Mouse (Mus musculus) urinary bladder, postnatal 0 days (tissue): ENCODE measurements around the gene Ccdc175. TPM values are rescaled to one million over a fixed set of nuclear protein-coding genes. Genes with fewer than 3 reads are reported as not detected.

ENCODE experiments used
- microRNA-seq: library from miRNA; unstranded; fragments of <30 nt; microRNA quantifications from one replicate; pipeline ENCODE4, GENCODE M21; 2016
- polyA plus RNA-seq: library from polyadenylated mRNA; unstranded; fragments of >200 nt; fragmentation: Nextera tagmentation; extraction: Ambion mirVana; gene quantifications from 2 replicates; pipeline ENCODE4 v1.2.1, GENCODE M21; 2015

The Ccdc175 gene
- polyA plus RNA-seq, result not detected in 2 replicates

DNA sequence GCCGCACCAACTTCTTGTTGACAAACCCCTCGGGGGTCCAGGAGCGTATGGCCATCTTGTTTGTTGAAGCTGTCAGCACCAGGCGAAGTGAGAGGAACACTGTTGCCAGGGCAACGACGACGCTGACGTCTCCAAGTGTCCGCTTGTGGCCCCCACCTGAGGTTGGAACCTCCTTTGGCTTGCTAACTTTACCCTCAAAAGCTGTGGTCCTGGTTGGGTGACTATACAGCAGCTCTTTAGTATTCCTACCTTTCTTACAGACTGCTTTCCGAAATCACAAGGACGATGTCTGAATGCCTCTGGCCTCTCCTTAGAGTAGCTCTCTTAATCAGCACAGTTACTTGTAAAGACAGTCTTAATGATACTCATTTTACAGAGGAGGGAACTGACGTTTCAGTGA is at the start of gene Ccdc175:
Gene Ccdc175 (minus strand): TSS at position 101 of the 400 bp plus-strand sequence.

DNA sequence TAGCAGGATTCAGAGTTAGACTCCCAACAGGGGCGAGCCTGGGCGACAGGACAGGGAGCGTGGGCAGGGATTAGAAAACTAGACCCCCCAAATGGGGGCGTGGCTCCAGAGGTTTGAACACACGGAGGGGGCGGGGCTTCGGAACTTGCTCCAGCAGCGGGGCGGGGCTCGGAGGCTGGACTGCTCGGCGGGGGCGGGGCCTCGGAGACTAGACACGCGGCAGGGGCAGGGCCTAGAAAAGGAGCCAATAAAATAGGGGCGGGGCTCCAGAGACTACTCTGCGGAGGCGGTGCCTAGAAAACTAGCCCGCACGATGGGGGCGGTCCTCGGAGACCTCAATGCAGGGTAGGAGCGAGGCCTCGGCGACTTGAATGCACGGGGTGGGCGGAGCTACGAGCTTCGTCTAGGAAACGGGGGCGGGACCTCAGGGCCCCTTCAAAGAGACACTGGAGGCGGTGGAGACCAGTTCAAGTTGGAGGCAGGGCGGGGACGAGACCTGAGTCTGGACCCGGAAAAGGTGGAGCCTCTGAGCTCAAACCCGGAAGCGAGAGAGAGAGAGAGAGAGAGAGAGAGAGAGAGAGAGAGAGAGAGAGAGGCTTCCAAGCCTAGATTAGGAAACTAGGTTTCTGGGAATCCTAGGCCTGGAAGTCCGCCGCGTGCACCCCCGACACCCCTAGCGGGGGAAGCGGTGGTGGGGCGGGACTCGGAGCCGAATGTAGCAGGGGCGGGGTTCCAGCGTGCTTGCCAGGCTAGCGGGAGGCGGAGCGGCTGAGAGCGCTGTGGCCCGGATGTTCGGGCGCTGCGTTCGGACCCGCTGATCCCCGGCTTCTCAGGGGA is 99.3 kb downstream of the Ccdc175 start, which contains the start of the genes L3hypdh and Jkamp:
Gene L3hypdh (minus strand): TSS at position 111 of the 837 bp plus-strand sequence.
Gene Jkamp (plus strand): TSS at position 261 of the 837 bp plus-strand sequence.

DNA sequence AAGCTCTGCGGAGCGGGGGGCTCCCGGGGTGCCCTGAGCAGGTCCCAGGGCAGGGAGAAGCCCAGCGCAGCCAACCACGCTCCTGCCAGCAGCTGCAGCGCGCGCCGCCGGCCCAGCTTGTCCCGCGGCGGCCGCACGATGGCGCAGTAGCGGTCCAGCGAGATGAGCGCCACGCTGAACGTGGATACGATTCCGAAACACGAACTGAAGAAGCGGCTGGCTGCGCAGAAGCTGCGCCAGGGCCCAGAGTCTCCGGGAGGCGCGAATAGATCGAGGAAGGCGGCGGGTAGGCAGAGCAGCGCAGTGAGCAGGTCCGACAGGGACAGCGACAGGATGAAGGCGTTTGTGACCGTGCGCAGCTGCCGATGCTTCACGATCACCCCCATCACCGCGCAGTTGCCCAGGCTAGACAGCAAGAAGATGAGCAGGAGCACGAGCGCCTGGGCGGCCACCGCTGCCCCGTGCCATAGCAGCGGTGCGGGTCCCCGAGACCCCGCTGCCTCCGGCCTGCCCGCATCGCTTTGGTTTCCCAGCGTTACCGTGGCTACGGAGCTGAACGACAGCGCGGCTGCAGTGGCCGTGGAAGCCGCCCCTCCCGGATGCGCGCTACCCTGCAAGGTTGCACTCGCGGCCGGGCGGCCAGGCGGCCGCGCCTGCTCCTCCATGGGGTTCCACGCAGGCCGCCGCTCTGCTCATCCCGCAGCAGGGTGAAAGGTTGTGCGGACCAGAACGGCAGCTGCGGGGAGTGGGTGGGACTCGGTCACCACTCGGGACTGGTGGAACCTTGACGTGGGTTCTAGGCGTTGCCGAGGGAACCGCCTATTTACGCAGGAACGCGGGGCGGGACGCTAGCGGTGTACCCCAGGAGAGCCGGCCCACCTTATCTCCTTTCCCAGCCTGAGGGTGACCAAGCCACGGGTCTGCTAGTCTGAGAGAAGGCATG is 114.2 kb downstream of the Ccdc175 start, which contains the start of gene Gpr135:
Gene Gpr135 (minus strand): TSS at position 799 of the 943 bp plus-strand sequence.

Small RNA genes lying within 50 kb of the gene (microRNA-seq; reads per million reads assigned to microRNA genes)
- not detected for gene Gm24466

Other genes with a start within 250 kb of the Ccdc175 start
- gene Gpr135, start 113.9 kb downstream of the Ccdc175 start, polyA plus RNA-seq, result 0.79 and 0.82 TPM in 2 replicates
- gene L3hypdh, start 99.6 kb downstream of the Ccdc175 start, polyA plus RNA-seq, result 15.1 and 16.4 TPM in 2 replicates
- 49.0 and 57.5 TPM in 2 replicates for gene Jkamp, start 99.4 kb downstream of the Ccdc175 start, polyA plus RNA-seq
- gene Rtn1, start 224.0 kb upstream of the Ccdc175 start, polyA plus RNA-seq, result 2.4 and 2.9 TPM in 2 replicates